ENCODE assay signal across 13 mouse cellular contexts in genomic region chr3:130694041-130694593, GRCm38 (mm10). TPM values are rescaled to one million over a fixed set of nuclear protein-coding genes. Genes with fewer than 3 reads are reported as not detected.
A peak's percentile ranks its signal among the peaks of the same experiment; 100 is the strongest.
DNase-seq lines count a peak whose midpoint lies in the region; ATAC-seq and TF ChIP-seq lines count a peak whose summit lies in the region.
"Had no signal": no experiment of that assay in that cellular context is flagged by ENCODE, and none has a peak within 500 bp of the region (broad histone marks: within the 10 kb centered on the region; RNA-seq: fewer than 3 reads in every experiment).

No protein-coding gene starts in this region.

- H3K27ac ChIP-seq in liver, embryonic 14.5 days: no peak overlapping the region
- H3K27ac ChIP-seq in liver, embryonic 12.5 days: no peak overlapping the region
- no peak overlapping the region for H3K27ac ChIP-seq in heart, embryonic 12.5 days (ENCODE audit: poor library complexity, severe bottlenecking)
- H3K27ac ChIP-seq: embryonic facial prominence, embryonic 13.5 days had no signal

- no peak overlapping the region for H3K4me2 ChIP-seq in liver, embryonic 14.5 days (ENCODE audit: low read depth)
- no peak overlapping the region for H3K4me2 ChIP-seq in liver, embryonic 12.5 days
- H3K4me2 ChIP-seq in heart, embryonic 12.5 days: no peak overlapping the region
- H3K4me2 ChIP-seq: embryonic facial prominence, embryonic 13.5 days had no signal

- ATAC-seq in CD4-positive, CD25-positive, alpha-beta regulatory T cell, adult 4 months: no peak
- ATAC-seq in liver, embryonic 14.5 days (ENCODE audit: insufficient read depth): no peak
- no peak for ATAC-seq in liver, embryonic 12.5 days
- no peak for ATAC-seq in heart, embryonic 12.5 days (ENCODE audit: insufficient number of reproducible peaks, low FRiP score)

- no peak overlapping the region for H3K9ac ChIP-seq in liver, embryonic 14.5 days (replicated peaks)
- no peak overlapping the region for H3K9ac ChIP-seq in liver, embryonic 12.5 days
- H3K9ac ChIP-seq in heart, embryonic 12.5 days: no peak overlapping the region
- H3K9ac ChIP-seq: embryonic facial prominence, embryonic 13.5 days had no signal

- TF ChIP-seq CTCF in liver, embryonic 14.5 days (IDR thresholded peaks at IDR 0.05; ENCODE audit: low read depth): peak; percentile 70

- H3K36me3 ChIP-seq in liver, embryonic 14.5 days (replicated peaks; ENCODE audit: control insufficient read depth, insufficient read depth, low read depth): peaks cover 8% of the 10 kb centered on the region
- peaks cover 45% of the 10 kb centered on the region for H3K36me3 ChIP-seq in liver, embryonic 12.5 days
- H3K36me3 ChIP-seq in heart, embryonic 12.5 days: peaks cover 31% of the 10 kb centered on the region

- peak; percentile 49 for DNase-seq in CD4-positive, CD25-positive, alpha-beta regulatory T cell, adult 2 months (ENCODE audit: low read depth, low spot score)
- DNase-seq in liver, embryonic 14.5 days (ENCODE audit: low read depth in 3 of 3, low spot score in 3 of 3): no peak
- peak; percentile 29 for DNase-seq in brain, adult 2 months (ENCODE audit: low read depth, low spot score)
- DNase-seq in naive thymus-derived CD4-positive, alpha-beta T cell, adult 2 months (ENCODE audit: low read depth): peak; percentile 62
- no peak for DNase-seq in layer of hippocampus, postnatal 36 days
- DNase-seq: adrenal gland, postnatal 10 days; gastrocnemius, postnatal 36 days; lung, adult 2 months had no signal

- peaks cover 17 to 24% of the 10 kb centered on the region in 2 experiments for H3K4me1 ChIP-seq in liver, embryonic 14.5 days (replicated peaks; ENCODE audit: control insufficient read depth in 2 of 2, insufficient read depth in 2 of 2, low read length in 1 of 2)
- peaks cover 51% of the 10 kb centered on the region for H3K4me1 ChIP-seq in liver, embryonic 12.5 days
- peaks cover 16% of the 10 kb centered on the region for H3K4me1 ChIP-seq in heart, embryonic 12.5 days (replicated peaks)

- H3K4me3 ChIP-seq in liver, embryonic 14.5 days (ENCODE audit: insufficient read depth in 1 of 2, low read depth in 2 of 2, low read length in 2 of 2): no peak overlapping the region
- no peak overlapping the region for H3K4me3 ChIP-seq in liver, embryonic 12.5 days
- H3K4me3 ChIP-seq in heart, embryonic 12.5 days: no peak overlapping the region
- H3K4me3 ChIP-seq: embryonic facial prominence, embryonic 13.5 days; myocyte had no signal

- 58% methylated on average over 9 of the region's 9 CpGs for WGBS in liver, embryonic 14.5 days (ENCODE audit: insufficient replicate concordance)
- 56% methylated on average over 9 of the region's 9 CpGs for WGBS in liver, embryonic 12.5 days (ENCODE audit: insufficient replicate concordance)
- WGBS in heart, embryonic 12.5 days: 66% methylated on average over 9 of the region's 9 CpGs

- no peaks in the 10 kb centered on the region for H3K9me3 ChIP-seq in liver, embryonic 14.5 days (ENCODE audit: control insufficient read depth, low read length)
- H3K9me3 ChIP-seq in liver, embryonic 12.5 days (replicated peaks): no peaks in the 10 kb centered on the region
- H3K9me3 ChIP-seq in heart, embryonic 12.5 days (replicated peaks): no peaks in the 10 kb centered on the region
- H3K9me3 ChIP-seq: embryonic facial prominence, embryonic 13.5 days had no signal

- no peak for TF ChIP-seq EP300 in liver, embryonic 14.5 days (IDR thresholded peaks at IDR 0.05; ENCODE audit: low read depth)

- H3K27me3 ChIP-seq in liver, embryonic 14.5 days (ENCODE audit: control insufficient read depth, insufficient read depth, low read length): no peaks in the 10 kb centered on the region
- no peaks in the 10 kb centered on the region for H3K27me3 ChIP-seq in liver, embryonic 12.5 days (replicated peaks)
- H3K27me3 ChIP-seq in heart, embryonic 12.5 days (replicated peaks): no peaks in the 10 kb centered on the region
- H3K27me3 ChIP-seq: embryonic facial prominence, embryonic 13.5 days had no signal

RNA-seq across cellular contexts. Expression of gene Ostc, which starts 15.1 kb away (rescaled TPM):
- polyA plus RNA-seq in CD4-positive, CD25-positive, alpha-beta regulatory T cell, adult 4 months (2017; shearing (Covaris generic)): 100 to 1,000 TPM; 173 TPM
- 88.0 and 101 TPM in 2 replicates for polyA plus RNA-seq in liver, embryonic 14.5 days (2012; rRNA removed)
- 211 and 228 TPM in 2 replicates for polyA plus RNA-seq in liver, embryonic 14.5 days (2014; fragmentation: Nextera tagmentation; extraction: Ambion mirVana)
- polyA plus RNA-seq in liver, embryonic 12.5 days (2016; fragmentation: Nextera tagmentation; extraction: Ambion mirVana): 215 and 221 TPM in 2 replicates
- 10 to 100 TPM; 67.1 TPM for total RNA-seq in layer of hippocampus, postnatal 36 days (2021)
- polyA plus RNA-seq in heart, embryonic 12.5 days (2016; fragmentation: Nextera tagmentation; extraction: Ambion mirVana): 249 and 250 TPM in 2 replicates

RNA-seq across cellular contexts. Expression of gene Rpl34, which starts 36.1 kb away (rescaled TPM):
- 1,000 to 10,000 TPM; 1,591 to 2,129 TPM for polyA plus RNA-seq in CD4-positive, CD25-positive, alpha-beta regulatory T cell, adult 4 months (2017; shearing (Covaris generic))
- polyA plus RNA-seq in liver, embryonic 14.5 days (2012; rRNA removed): 1,092 and 1,411 TPM in 2 replicates
- polyA plus RNA-seq in liver, embryonic 14.5 days (2014; fragmentation: Nextera tagmentation; extraction: Ambion mirVana): 774 and 822 TPM in 2 replicates
- 756 and 816 TPM in 2 replicates for polyA plus RNA-seq in liver, embryonic 12.5 days (2016; fragmentation: Nextera tagmentation; extraction: Ambion mirVana)
- total RNA-seq in layer of hippocampus, postnatal 36 days (2021): 100 to 1,000 TPM; 327 to 329 TPM
- polyA plus RNA-seq in heart, embryonic 12.5 days (2016; fragmentation: Nextera tagmentation; extraction: Ambion mirVana): 495 and 521 TPM in 2 replicates

Comparison
In these comparisons a context has a peak if more than half of its experiments do, and no peak if none do; other contexts are left out.
1. DNase-seq: peak in CD4-positive, CD25-positive, alpha-beta regulatory T cell, adult 2 months (single experiment), brain, adult 2 months (single experiment) and naive thymus-derived CD4-positive, alpha-beta T cell, adult 2 months (single experiment); none in liver, embryonic 14.5 days (0 of 3) and layer of hippocampus, postnatal 36 days (0 of 2).